In genomic region chr2:170584678-170585077, GRCm38 (mm10) we compare ENCODE assay signal across 25 mouse cellular contexts. TPM values are rescaled to one million over a fixed set of nuclear protein-coding genes. Genes with fewer than 3 reads are reported as not detected.
"Had no signal": no experiment of that assay in that cellular context is flagged by ENCODE, and none has a peak within 500 bp of the region (broad histone marks: within the 10 kb centered on the region; RNA-seq: fewer than 3 reads in every experiment).

No protein-coding gene starts in this region.

- H3K9ac ChIP-seq: liver, embryonic 13.5 days; liver, embryonic 15.5 days; liver, postnatal 0 days; lung, embryonic 15.5 days; midbrain, embryonic 12.5 days; midbrain, embryonic 15.5 days; neural tube, embryonic 12.5 days had no signal

- ATAC-seq: liver, postnatal 0 days; lung, postnatal 0 days; midbrain, embryonic 15.5 days had no signal

- H3K4me1 ChIP-seq: liver, embryonic 13.5 days; liver, embryonic 15.5 days; lung, embryonic 15.5 days had no signal

- H3K9me3 ChIP-seq: liver, embryonic 13.5 days; liver, embryonic 15.5 days; lung, embryonic 15.5 days; midbrain, embryonic 12.5 days; midbrain, embryonic 15.5 days; neural tube, embryonic 12.5 days had no signal

- H3K27ac ChIP-seq: liver, embryonic 13.5 days; liver, embryonic 15.5 days; lung, embryonic 15.5 days; macrophage; midbrain, embryonic 12.5 days; midbrain, embryonic 15.5 days; neural tube, embryonic 12.5 days had no signal

- H3K36me3 ChIP-seq: liver, embryonic 13.5 days; liver, embryonic 15.5 days; lung, embryonic 15.5 days; midbrain, embryonic 12.5 days; midbrain, embryonic 15.5 days; neural tube, embryonic 12.5 days had no signal

- H3K4me3 ChIP-seq: liver, embryonic 13.5 days; liver, embryonic 15.5 days; lung, embryonic 15.5 days; midbrain, embryonic 12.5 days; midbrain, embryonic 15.5 days; neural tube, embryonic 12.5 days had no signal

- H3K27me3 ChIP-seq: liver, embryonic 13.5 days; liver, embryonic 15.5 days; lung, embryonic 15.5 days; midbrain, embryonic 12.5 days; midbrain, embryonic 15.5 days; neural tube, embryonic 12.5 days had no signal

- DNase-seq: liver, embryonic 13.5 days; liver, postnatal 0 days; lung, adult 2 months; lung, postnatal 14 days; lung, postnatal 36 days; right cerebral cortex, postnatal 14 days; thymus, adult 18-20 months; thymus, postnatal 14 days; thymus, postnatal 36 days had no signal

RNA-seq across cellular contexts. Expression of gene 4930470P17Rik, which starts 17.1 kb away (rescaled TPM):
- total RNA-seq: megakaryocyte progenitor cell, adult 5-6 weeks; midbrain, postnatal 0 days; monocyte, adult 5-6 weeks; neutrophil, adult 5-6 weeks had no signal
- polyA plus RNA-seq: liver, embryonic 13.5 days; liver, embryonic 15.5 days; liver, postnatal 0 days; lung, adult 2 months; lung, embryonic 15.5 days; lung, postnatal 0 days; macrophage; midbrain, embryonic 12.5 days; midbrain, embryonic 15.5 days; midbrain, postnatal 0 days; neural tube, embryonic 12.5 days; neural tube, embryonic 14.5 days; spleen, adult 2 months; stomach, embryonic 14.5 days; stomach, embryonic 16.5 days; thymus, postnatal 0 days had no signal
